Mouse (Mus musculus): Measurements from ENCODE around the gene Yrdc.

DNA sequence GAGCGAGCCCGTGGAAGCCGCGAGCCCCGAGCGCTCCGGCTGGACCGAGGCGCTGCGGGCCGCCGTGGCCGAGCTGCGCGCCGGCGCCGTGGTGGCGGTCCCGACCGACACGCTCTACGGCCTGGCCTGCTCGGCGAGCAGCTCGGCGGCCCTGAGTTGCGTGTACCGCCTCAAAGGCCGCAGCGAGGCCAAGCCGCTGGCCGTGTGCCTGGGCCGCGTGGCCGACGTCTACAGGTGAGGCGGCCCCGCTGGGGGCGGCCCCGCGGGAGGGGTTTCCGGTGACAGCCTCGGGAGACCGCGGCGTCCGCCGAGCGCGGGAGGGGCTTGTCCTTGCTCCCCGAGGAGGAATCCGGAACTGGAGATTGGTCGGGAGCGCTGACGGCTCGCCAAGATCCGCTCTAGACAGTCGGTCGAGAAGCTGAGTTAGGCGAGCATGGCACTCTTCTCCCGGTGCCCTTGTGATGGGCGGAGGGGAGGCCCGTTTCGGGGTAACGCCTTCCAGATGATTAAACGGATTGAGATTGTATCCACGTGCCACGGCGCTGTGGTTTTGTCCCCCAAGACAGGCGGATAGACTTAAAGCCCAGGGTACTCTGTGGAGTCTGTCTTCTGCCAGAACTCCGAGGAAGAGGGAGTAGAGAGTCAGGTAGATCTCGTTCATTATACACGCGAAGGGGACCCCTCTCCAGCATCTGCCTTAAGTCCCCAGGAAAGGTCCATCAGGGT, 617 bp downstream of the Yrdc start, which contains the start of gene 1110065P20Rik:
- no peak for TF ChIP-seq POLR2A (IDR thresholded peaks at IDR 0.05; ENCODE audit: control insufficient read depth, extremely low read depth, insufficient read depth, low read length, poor library complexity)
- no peak for TF ChIP-seq CTCF (IDR thresholded peaks at IDR 0.05; ENCODE audit: borderline replicate concordance, control insufficient read depth, extremely low read depth, insufficient read depth, low read length, poor library complexity)
